Mouse (Mus musculus) spleen, adult 2 months (tissue): ENCODE results near the gene Matk. TPM values are rescaled to one million over a fixed set of nuclear protein-coding genes. Genes with fewer than 3 reads are reported as not detected.
A peak's percentile ranks its signal among the peaks of the same experiment; 100 is the strongest.
"Not testable (repeated sequence)": the region's sequence is repeated elsewhere in the genome, so short reads cannot be mapped to it uniquely, and the experiment has no call there.

Experiments used
- DNase-seq, 2 experiments: peaks; one replicate each; pipeline versions ENCODE4 v3.0.0 to v3.0.0-alpha.2; 2012 to 2021; ENCODE audit warnings: low spot score in 2 of 2, low read depth in 1 of 2
- H3K27ac ChIP-seq: fragments of 200-500 bp; 2 replicates; pipeline ENCODE4 v1.5.1; 2012; ENCODE audit warnings: low read length, inconsistent platforms; ENCODE audit not compliant: insufficient read depth
- H3K27me3 ChIP-seq: fragments of 200-500 bp; 2 replicates; pipeline ENCODE4 v1.6.1; 2012; ENCODE audit warnings: mild to moderate bottlenecking, moderate library complexity, low read length, inconsistent platforms; ENCODE audit not compliant: control insufficient read depth, insufficient read depth
- H3K36me3 ChIP-seq: fragments of 200-500 bp; 2 replicates; pipeline ENCODE4 v1.6.1; 2012; ENCODE audit warnings: mild to moderate bottlenecking, low read length, inconsistent platforms; ENCODE audit not compliant: control insufficient read depth, insufficient read depth
- H3K4me1 ChIP-seq: fragments of 200-500 bp; 2 replicates; pipeline ENCODE4 v1.6.1; 2011; ENCODE audit warnings: inconsistent platforms; ENCODE audit not compliant: control insufficient read depth, insufficient read depth, insufficient read length
- H3K4me3 ChIP-seq: fragments of 200-500 bp; 2 replicates; pipeline ENCODE4 v1.5.1; 2011; ENCODE audit warnings: mild to moderate bottlenecking, inconsistent platforms; ENCODE audit not compliant: insufficient read depth, insufficient read length; ENCODE audit errors: extremely low read depth
- CTCF ChIP-seq: fragments of 200-500 bp; IDR thresholded peaks from 2 replicates; pipeline ENCODE4 v1.5.1; 2011; ENCODE audit warnings: mild to moderate bottlenecking, inconsistent platforms; ENCODE audit not compliant: insufficient read depth, insufficient read length, insufficient replicate concordance; ENCODE audit errors: extremely low read depth
- POLR2A ChIP-seq: fragments of 200-500 bp; IDR thresholded peaks from 2 replicates; pipeline ENCODE4 v1.6.1; 2011; ENCODE audit warnings: low read depth, low read length, inconsistent platforms
- WGBS: fragments of 180-500 bp; shearing (Covaris S2); methylation state at CpG from one replicate; pipeline ENCODE4 v1.1.7; 2018; 5-methylcytosine and 5-hydroxymethylcytosine counted together
- polyA plus RNA-seq: library from polyadenylated mRNA; depleted of rRNA; stranded (reverse); fragments of >200 nt; gene quantifications from 2 replicates; pipeline ENCODE4 v1.2.3, GENCODE M21; 2012; rRNA removed

Gene Matk
- polyA plus RNA-seq = 22.5 and 30.0 TPM in 2 replicates

GRCm38 (mm10) chr10:81252424-81253419 lies at the start of gene Matk:
Gene Matk, plus strand, starts transcription at chr10:81252935.
- DNase-seq = peak in 1 of 2 experiments; percentile 54
- no peak within 1 kb of the TSS for H3K4me3 ChIP-seq
- H3K27me3 ChIP-seq = peaks cover 5% of the 10 kb centered on the region; the same call in 1 of the 2 replicates
- H3K27ac ChIP-seq = no peak within 1 kb of the TSS
- H3K4me1 ChIP-seq = peaks cover 7% of the 10 kb centered on the region
- TF ChIP-seq CTCF (no peak), POLR2A (no peak)
- H3K36me3 ChIP-seq = no peaks in the 10 kb centered on the region
- 12% methylated on average over 43 of the region's 44 CpGs for WGBS

DNA sequence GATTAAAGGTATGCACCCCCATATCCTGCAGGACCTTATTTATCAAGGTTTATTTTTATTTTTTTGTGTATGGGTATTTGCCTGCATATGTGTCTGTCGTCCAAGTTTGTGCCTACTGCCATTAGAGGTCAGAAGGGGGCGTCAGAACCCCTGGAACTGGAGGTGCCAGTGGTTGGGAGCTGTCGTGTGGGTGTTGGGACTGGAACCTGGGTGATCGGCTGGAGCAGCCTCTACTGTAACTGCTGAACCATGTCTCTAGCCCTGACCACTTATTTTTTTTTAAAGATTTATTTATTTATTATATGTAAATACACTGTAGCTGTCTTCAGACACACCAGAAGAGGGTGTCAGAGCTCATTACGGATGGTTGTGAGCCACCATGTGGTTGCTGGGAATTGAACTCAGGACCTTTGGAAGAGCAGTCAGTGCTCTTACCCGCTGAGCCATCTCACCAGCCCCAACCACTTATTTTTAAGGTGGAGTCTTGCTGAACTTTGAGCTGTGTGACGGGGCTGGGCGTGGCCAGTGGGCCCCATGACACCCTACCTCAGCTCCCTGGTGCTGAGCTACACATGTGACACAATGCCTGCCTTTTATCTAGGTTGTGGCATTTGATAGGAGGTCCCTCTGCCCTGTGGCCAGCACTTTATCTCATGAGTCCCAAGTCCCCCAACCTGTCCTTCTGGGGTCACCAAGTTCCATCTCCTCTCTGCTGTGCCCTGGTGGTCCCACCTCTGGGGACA lies 49.6 kb upstream of the Matk start:
- H3K27ac ChIP-seq = no peak overlapping the region
- DNase-seq = no peak
- no peak overlapping the region for H3K4me3 ChIP-seq
- WGBS = 72% methylated on average over 8 of the region's 8 CpGs
- no peaks in the 10 kb centered on the region for H3K36me3 ChIP-seq
- TF ChIP-seq POLR2A (no peak), CTCF (no peak)
- no peaks in the 10 kb centered on the region for H3K4me1 ChIP-seq
- no peaks in the 10 kb centered on the region for H3K27me3 ChIP-seq

- Histone ChIP-seq H3K27ac (no peak overlapping the region), H3K4me1 (no peaks in the 10 kb centered on the region), H3K4me3 (no peak overlapping the region), H3K27me3 (no peaks in the 10 kb centered on the region), H3K36me3 (no peaks in the 10 kb centered on the region)
- WGBS = 75% methylated on average over 4 of the region's 4 CpGs
- no peak for TF ChIP-seq POLR2A
- no peak for TF ChIP-seq CTCF
- DNase-seq = no peak
Observed at GRCm38 (mm10) chr10:81204137-81204536, 48.6 kb upstream of the Matk start.

DNA sequence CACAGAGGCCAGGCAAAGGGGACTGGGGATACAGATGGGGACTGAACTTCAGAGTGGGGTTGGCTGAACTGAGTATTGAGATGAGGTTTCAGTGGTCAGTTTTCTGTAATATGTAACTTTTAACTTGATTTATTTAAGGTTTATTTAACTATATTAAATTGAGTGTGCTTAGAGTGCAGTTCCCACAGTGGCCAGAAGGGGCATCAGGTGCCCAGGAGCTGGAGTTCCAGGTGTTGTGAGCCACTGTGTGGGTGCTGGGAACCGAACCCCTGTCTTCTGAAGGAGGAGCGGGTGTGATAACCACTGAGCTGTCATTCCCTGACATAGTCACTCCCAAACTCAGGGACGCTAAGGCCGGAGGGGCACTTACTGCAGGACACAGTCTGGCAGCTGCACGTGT lies 42.6 kb upstream of the Matk start:
- Histone ChIP-seq H3K27me3 (no peaks in the 10 kb centered on the region), H3K4me1 (no peaks in the 10 kb centered on the region), H3K27ac (no peak overlapping the region), H3K36me3 (no peaks in the 10 kb centered on the region), H3K4me3 (no peak overlapping the region)
- DNase-seq = no peak
- 94% methylated on average over 5 of the region's 5 CpGs for WGBS
- TF ChIP-seq CTCF = 0 out of 2 replicates have a peak, but pooled peaks have one; percentile 16
- no peak for TF ChIP-seq POLR2A

- no peak overlapping the region for H3K27ac ChIP-seq
- TF ChIP-seq CTCF (no peak), POLR2A (no peak)
- WGBS = 82% methylated on average over 6 of the region's 6 CpGs
- no peak overlapping the region for H3K4me3 ChIP-seq
- no peaks in the 10 kb centered on the region for H3K27me3 ChIP-seq
- no peaks in the 10 kb centered on the region for H3K36me3 ChIP-seq
- no peaks in the 10 kb centered on the region for H3K4me1 ChIP-seq
- DNase-seq = no peak
Observed at GRCm38 (mm10) chr10:81216260-81216659, 36.5 kb upstream of the Matk start.

DNA sequence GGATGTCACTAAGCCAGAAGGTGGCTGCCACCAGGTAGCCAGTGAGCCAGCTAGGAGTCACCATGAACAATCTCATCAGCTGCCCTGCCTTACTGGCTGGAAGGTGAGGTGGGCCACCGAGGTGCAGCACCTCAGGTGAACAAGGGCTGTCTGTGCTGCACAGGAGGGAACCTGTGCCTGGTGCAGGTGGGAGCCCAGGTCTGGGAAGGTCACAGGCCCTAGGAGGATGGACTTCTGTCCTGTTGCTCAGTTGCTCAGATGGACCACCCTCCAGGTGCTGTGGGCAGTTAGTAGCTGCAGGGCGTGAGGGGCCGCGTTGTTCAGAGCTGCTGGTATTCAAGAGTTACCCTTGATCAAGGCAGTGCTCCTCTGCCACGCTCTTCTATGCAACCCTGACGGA lies 35.9 kb upstream of the Matk start:
- no peak for DNase-seq
- TF ChIP-seq POLR2A (no peak), CTCF (no peak)
- 83% methylated on average over 6 of the region's 6 CpGs for WGBS
- Histone ChIP-seq H3K4me3 (no peak overlapping the region), H3K4me1 (peaks cover 4% of the 10 kb centered on the region; the same call in 1 of the 2 replicates), H3K36me3 (no peaks in the 10 kb centered on the region), H3K27ac (no peak overlapping the region), H3K27me3 (no peaks in the 10 kb centered on the region)

DNA sequence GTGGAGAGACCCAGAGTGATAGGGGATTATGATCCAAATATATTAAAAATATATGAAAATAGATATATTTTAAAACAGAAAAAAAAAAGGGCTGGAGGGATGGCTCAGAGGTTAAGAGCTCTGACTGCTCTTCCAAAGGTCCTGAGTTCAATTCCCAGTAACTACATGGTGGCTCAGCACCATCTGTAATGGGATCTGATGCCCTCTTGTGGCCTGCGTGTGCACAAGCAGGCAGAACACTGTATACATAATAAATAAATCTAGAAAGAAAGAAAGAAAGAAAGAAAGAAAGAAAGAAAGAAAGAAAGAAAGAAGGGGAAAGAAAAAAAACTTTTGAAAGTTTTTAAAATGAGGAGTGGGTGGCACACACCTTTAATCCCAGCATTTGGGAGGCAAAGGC lies 35.5 kb upstream of the Matk start:
- DNase-seq = peak in 1 of 2 experiments; percentile 32
- H3K4me1 ChIP-seq, H3K27me3 ChIP-seq, H3K27ac ChIP-seq, H3K4me3 ChIP-seq, H3K36me3 ChIP-seq: not testable (repeated sequence)
- 6% methylated on average over 1 of the region's 1 CpGs for WGBS
- peak; percentile 29; the same call in 1 of the 2 replicates for TF ChIP-seq CTCF
